Mouse (Mus musculus): Measurements from ENCODE around the gene Cldn3. TPM values are rescaled to one million over a fixed set of nuclear protein-coding genes. Genes with fewer than 3 reads are reported as not detected.

Gene Cldn3
- not detected for polyA plus RNA-seq (2014; fragmentation: Illumina TruSeq; extraction: RNeasy Lipid Tissue Mini Kit (QIAGEN cat#74804); ENCODE audit: low read depth, low replicate concordance)

GRCm38 (mm10) chr5:134985633-134986297 lies at the start of gene Cldn3:
Cldn3 (plus strand) TSS chr5:134986214.

DNA sequence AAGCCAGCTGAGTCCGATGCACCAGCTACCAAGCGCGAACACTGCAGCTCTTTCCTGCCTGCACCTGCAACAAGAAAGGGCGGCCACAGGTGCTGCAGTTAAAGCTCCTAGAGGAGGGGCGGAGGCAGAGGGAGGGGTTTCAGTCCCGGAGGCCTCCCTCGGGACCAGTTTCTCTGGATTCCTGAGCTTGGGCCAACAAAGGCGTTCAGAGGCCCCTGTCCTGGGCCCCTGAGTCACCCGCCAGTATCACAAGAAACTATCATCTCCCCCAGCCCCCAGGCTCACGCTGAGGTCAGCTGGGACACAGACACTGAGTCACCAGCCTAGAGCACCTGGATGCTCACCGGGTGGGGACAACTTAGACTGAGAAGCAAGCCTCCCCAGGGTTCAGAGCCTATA lies 39.2 kb upstream of the Cldn3 start, which contains the start of gene Cldn4:
Cldn4 (minus strand) TSS at position 78 of the 399 bp plus-strand sequence.

DNA sequence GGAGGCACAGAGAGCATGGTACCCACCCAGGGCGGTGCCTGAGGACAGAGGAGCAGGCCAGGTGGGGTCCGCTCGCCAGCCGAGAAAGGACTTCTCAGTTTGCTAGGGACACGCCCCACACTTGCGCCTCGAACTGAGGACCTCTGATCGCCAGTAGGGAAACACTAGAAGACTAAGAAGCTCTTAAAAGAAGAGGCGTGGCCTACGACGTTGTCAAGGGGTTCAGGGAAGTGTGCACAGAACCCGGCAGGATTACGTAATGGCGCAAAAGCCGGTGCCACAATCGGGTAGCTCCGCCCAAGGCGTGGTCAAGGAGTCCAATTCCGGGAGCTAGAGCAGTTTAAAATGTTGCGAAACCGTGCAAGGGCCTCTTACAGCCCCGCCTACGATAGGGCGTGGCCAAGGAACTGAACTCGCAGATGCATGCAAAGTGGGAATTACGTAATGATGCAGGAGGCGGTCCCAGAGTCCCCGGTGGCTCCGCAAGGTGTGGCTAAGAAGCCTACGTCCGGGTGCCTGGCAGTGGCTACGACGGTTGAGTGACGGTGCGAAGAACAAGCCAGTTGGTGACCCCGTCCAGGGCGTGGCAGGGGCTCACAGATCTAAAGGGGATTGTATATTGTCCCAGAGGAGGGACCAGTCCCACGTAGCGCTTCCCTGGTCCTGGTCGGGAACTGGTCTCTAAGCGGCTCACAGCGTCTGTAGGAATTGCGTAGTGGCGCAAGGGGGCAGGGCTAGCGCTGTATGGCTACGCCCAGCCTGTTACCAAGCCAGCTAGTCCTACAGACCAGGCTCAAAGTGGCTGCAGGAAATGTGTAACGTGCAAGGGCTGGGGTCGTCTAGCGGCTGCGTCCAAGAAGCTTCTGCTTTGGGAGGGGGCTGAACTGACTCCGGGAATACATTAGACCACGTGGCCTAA lies 22.9 kb downstream of the Cldn3 start, which contains the start of gene Abhd11:
Abhd11 (plus strand) TSS at position 482 of the 919 bp plus-strand sequence.

DNA sequence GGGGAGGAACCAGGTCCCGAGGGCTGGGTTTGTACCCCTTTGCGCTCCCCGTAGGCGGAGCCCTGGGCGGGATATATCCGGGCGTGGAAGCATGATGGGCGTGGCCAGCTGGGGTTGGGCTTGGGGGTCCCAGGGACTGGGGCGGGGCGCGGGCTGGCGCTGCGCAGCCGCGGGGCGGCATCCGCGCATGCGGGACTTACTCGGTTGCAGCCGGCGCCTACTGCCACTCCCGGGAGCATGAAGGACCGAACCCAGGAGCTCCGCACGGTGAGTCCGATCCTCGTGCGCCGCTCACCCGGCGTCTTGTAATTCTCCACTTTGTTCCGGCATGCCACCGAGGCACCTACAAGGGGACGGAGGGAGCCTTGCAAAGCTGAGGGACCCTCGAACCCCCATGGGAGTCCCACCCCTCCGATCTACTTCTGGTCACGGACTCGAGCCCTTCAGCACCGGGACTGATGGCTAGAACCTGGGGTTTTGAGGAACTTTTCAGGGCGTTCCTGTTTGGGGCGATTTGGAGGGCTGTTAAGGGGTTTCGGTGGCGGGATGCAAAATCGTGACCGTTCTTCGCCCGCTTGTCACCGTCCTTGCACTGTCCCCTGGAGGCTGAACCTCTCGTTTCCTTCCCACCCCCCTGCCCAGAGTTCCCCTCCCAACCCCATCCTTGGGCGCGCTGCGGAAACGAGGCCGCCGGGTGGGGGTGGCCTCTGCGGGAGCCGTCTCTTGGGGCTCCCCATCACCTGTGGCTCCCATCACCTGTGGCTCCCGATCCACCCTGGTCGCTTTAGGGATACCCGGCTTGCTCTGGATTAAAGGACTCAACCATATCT lies 37.5 kb downstream of the Cldn3 start, which contains the start of gene Stx1a:
Stx1a (plus strand) TSS at position 139 of the 830 bp plus-strand sequence.

Other genes starting within 250 kb of the Cldn3 start
- gene Eln, start 238.9 kb upstream of the Cldn3 start, polyA plus RNA-seq (2014; fragmentation: Illumina TruSeq; extraction: RNeasy Lipid Tissue Mini Kit (QIAGEN cat#74804); ENCODE audit: low read depth, low replicate concordance), result 1.1 TPM
- gene Tmem270, start 79.5 kb upstream of the Cldn3 start, polyA plus RNA-seq (2014; fragmentation: Illumina TruSeq; extraction: RNeasy Lipid Tissue Mini Kit (QIAGEN cat#74804); ENCODE audit: low read depth, low replicate concordance), result not detected
- gene Cldn13, start 70.7 kb upstream of the Cldn3 start, polyA plus RNA-seq (2014; fragmentation: Illumina TruSeq; extraction: RNeasy Lipid Tissue Mini Kit (QIAGEN cat#74804); ENCODE audit: low read depth, low replicate concordance), result not detected
- gene Mettl27, start 53.8 kb upstream of the Cldn3 start, polyA plus RNA-seq (2014; fragmentation: Illumina TruSeq; extraction: RNeasy Lipid Tissue Mini Kit (QIAGEN cat#74804); ENCODE audit: low read depth, low replicate concordance), result 13.3 TPM
- gene Cldn4, start 39.3 kb upstream of the Cldn3 start, polyA plus RNA-seq (2014; fragmentation: Illumina TruSeq; extraction: RNeasy Lipid Tissue Mini Kit (QIAGEN cat#74804); ENCODE audit: low read depth, low replicate concordance), result 0.57 TPM
- 4.7 TPM for gene Abhd11, start 22.9 kb downstream of the Cldn3 start, polyA plus RNA-seq (2014; fragmentation: Illumina TruSeq; extraction: RNeasy Lipid Tissue Mini Kit (QIAGEN cat#74804); ENCODE audit: low read depth, low replicate concordance)
- not detected for gene Stx1a, start 37.3 kb downstream of the Cldn3 start, polyA plus RNA-seq (2014; fragmentation: Illumina TruSeq; extraction: RNeasy Lipid Tissue Mini Kit (QIAGEN cat#74804); ENCODE audit: low read depth, low replicate concordance)
- gene Dnajc30, start 78.0 kb downstream of the Cldn3 start, polyA plus RNA-seq (2014; fragmentation: Illumina TruSeq; extraction: RNeasy Lipid Tissue Mini Kit (QIAGEN cat#74804); ENCODE audit: low read depth, low replicate concordance), result 15.1 TPM
- 12.3 TPM for gene Bud23, start 78.7 kb downstream of the Cldn3 start, polyA plus RNA-seq (2014; fragmentation: Illumina TruSeq; extraction: RNeasy Lipid Tissue Mini Kit (QIAGEN cat#74804); ENCODE audit: low read depth, low replicate concordance)
- gene Vps37d, start 92.1 kb downstream of the Cldn3 start, polyA plus RNA-seq (2014; fragmentation: Illumina TruSeq; extraction: RNeasy Lipid Tissue Mini Kit (QIAGEN cat#74804); ENCODE audit: low read depth, low replicate concordance), result not detected
- 5.9 TPM for gene Mlxipl, start 103.7 kb downstream of the Cldn3 start, polyA plus RNA-seq (2014; fragmentation: Illumina TruSeq; extraction: RNeasy Lipid Tissue Mini Kit (QIAGEN cat#74804); ENCODE audit: low read depth, low replicate concordance)
- 3.3 TPM for gene Tbl2, start 163.4 kb downstream of the Cldn3 start, polyA plus RNA-seq (2014; fragmentation: Illumina TruSeq; extraction: RNeasy Lipid Tissue Mini Kit (QIAGEN cat#74804); ENCODE audit: low read depth, low replicate concordance)
- 12.0 TPM for gene Bcl7b, start 182.1 kb downstream of the Cldn3 start, polyA plus RNA-seq (2014; fragmentation: Illumina TruSeq; extraction: RNeasy Lipid Tissue Mini Kit (QIAGEN cat#74804); ENCODE audit: low read depth, low replicate concordance)
- gene Baz1b, start 201.1 kb downstream of the Cldn3 start, polyA plus RNA-seq (2014; fragmentation: Illumina TruSeq; extraction: RNeasy Lipid Tissue Mini Kit (QIAGEN cat#74804); ENCODE audit: low read depth, low replicate concordance), result 32.9 TPM

All from kidney, adult 10 weeks (tissue).